Mouse (Mus musculus): ENCODE results near the gene St6galnac1. TPM values are rescaled to one million over a fixed set of nuclear protein-coding genes. Genes with fewer than 3 reads are reported as not detected.

St6galnac1 gene
- polyA plus RNA-seq, 1 experiment from 2014 or later, result not detected

GRCm38 (mm10) chr11:116816769-116817168 lies 41.5 kb upstream of the St6galnac1 start:
- no peaks in the 10 kb centered on the region for H3K27me3 ChIP-seq (ENCODE audit: control insufficient read depth, insufficient read depth, low read depth, low read length)
- 91% methylated on average over 5 of the region's 5 CpGs for WGBS
- no peak overlapping the region for H3K9ac ChIP-seq (ENCODE audit: low read depth, low read length)
- H3K4me2 ChIP-seq (ENCODE audit: low read length), result no peak overlapping the region
- peaks cover 35% of the 10 kb centered on the region for H3K4me1 ChIP-seq (ENCODE audit: control insufficient read depth, insufficient read depth, low read length)
- H3K36me3 ChIP-seq (ENCODE audit: control insufficient read depth, insufficient read depth, low read length), result no peaks in the 10 kb centered on the region
- ATAC-seq, result no peak
- no peak overlapping the region for H3K27ac ChIP-seq (ENCODE audit: low read length)
- no peaks in the 10 kb centered on the region for H3K9me3 ChIP-seq (replicated peaks; ENCODE audit: control insufficient read depth, low read length, poor library complexity, severe bottlenecking)
- H3K4me3 ChIP-seq (ENCODE audit: low read depth, low read length), result no peak overlapping the region

GRCm38 (mm10) chr11:116814884-116815415 lies 39.6 kb upstream of the St6galnac1 start:
- Histone ChIP-seq H3K27ac (ENCODE audit: low read length) (peak overlapping the region; percentile 96), H3K9ac (ENCODE audit: low read depth, low read length) (peak overlapping the region; percentile 52), H3K36me3 (ENCODE audit: control insufficient read depth, insufficient read depth, low read length) (no peaks in the 10 kb centered on the region), H3K4me1 (ENCODE audit: control insufficient read depth, insufficient read depth, low read length) (peaks cover 48% of the 10 kb centered on the region), H3K27me3 (ENCODE audit: control insufficient read depth, insufficient read depth, low read depth, low read length) (no peaks in the 10 kb centered on the region), H3K9me3 (replicated peaks; ENCODE audit: control insufficient read depth, low read length, poor library complexity, severe bottlenecking) (no peaks in the 10 kb centered on the region), H3K4me2 (ENCODE audit: low read length) (no peak overlapping the region; the same call in 1 of the 2 replicates), H3K4me3 (ENCODE audit: low read depth, low read length) (no peak overlapping the region)
- WGBS, result 23% methylated on average over 7 of the region's 7 CpGs
- no peak for ATAC-seq

- H3K4me1 ChIP-seq (ENCODE audit: control insufficient read depth, insufficient read depth, low read length), result peaks cover 48% of the 10 kb centered on the region
- H3K36me3 ChIP-seq (ENCODE audit: control insufficient read depth, insufficient read depth, low read length), result no peaks in the 10 kb centered on the region
- H3K4me2 ChIP-seq (ENCODE audit: low read length), result peak overlapping the region; percentile 5; the same call in 1 of the 2 replicates
- ATAC-seq, result no peak
- H3K9ac ChIP-seq (ENCODE audit: low read depth, low read length), result peak overlapping the region; percentile 52
- WGBS, result 8% methylated on average over 20 of the region's 20 CpGs
- peak overlapping the region; percentile 96 for H3K27ac ChIP-seq (ENCODE audit: low read length)
- no peak overlapping the region for H3K4me3 ChIP-seq (ENCODE audit: low read depth, low read length)
- no peaks in the 10 kb centered on the region for H3K27me3 ChIP-seq (ENCODE audit: control insufficient read depth, insufficient read depth, low read depth, low read length)
- H3K9me3 ChIP-seq (replicated peaks; ENCODE audit: control insufficient read depth, low read length, poor library complexity, severe bottlenecking), result no peaks in the 10 kb centered on the region
Measured at GRCm38 (mm10) chr11:116814076-116814883, 39.0 kb upstream of the St6galnac1 start.

GRCm38 (mm10) chr11:116813610-116814009 lies 38.3 kb upstream of the St6galnac1 start:
- Histone ChIP-seq H3K27me3 (ENCODE audit: control insufficient read depth, insufficient read depth, low read depth, low read length) (no peaks in the 10 kb centered on the region), H3K9me3 (replicated peaks; ENCODE audit: control insufficient read depth, low read length, poor library complexity, severe bottlenecking) (no peaks in the 10 kb centered on the region), H3K36me3 (ENCODE audit: control insufficient read depth, insufficient read depth, low read length) (no peaks in the 10 kb centered on the region), H3K4me3 (ENCODE audit: low read depth, low read length) (no peak overlapping the region), H3K4me1 (ENCODE audit: control insufficient read depth, insufficient read depth, low read length) (peaks cover 49% of the 10 kb centered on the region), H3K27ac (ENCODE audit: low read length) (peak overlapping the region; percentile 96), H3K4me2 (ENCODE audit: low read length) (no peak overlapping the region), H3K9ac (ENCODE audit: low read depth, low read length) (peak overlapping the region; percentile 52; the same call in 1 of the 2 replicates)
- WGBS, result 58% methylated on average over 13 of the region's 13 CpGs
- no peak for ATAC-seq

- peaks cover 50% of the 10 kb centered on the region for H3K4me1 ChIP-seq (ENCODE audit: control insufficient read depth, insufficient read depth, low read length)
- H3K4me2 ChIP-seq (ENCODE audit: low read length), result no peak overlapping the region
- WGBS, result 30% methylated on average over 21 of the region's 21 CpGs
- H3K9me3 ChIP-seq (replicated peaks; ENCODE audit: control insufficient read depth, low read length, poor library complexity, severe bottlenecking), result no peaks in the 10 kb centered on the region
- no peak for ATAC-seq
- peak overlapping the region; percentile 96 for H3K27ac ChIP-seq (ENCODE audit: low read length)
- H3K9ac ChIP-seq (ENCODE audit: low read depth, low read length), result peak overlapping the region; percentile 39; the same call in 1 of the 2 replicates
- H3K36me3 ChIP-seq (ENCODE audit: control insufficient read depth, insufficient read depth, low read length), result no peaks in the 10 kb centered on the region
- H3K27me3 ChIP-seq (ENCODE audit: control insufficient read depth, insufficient read depth, low read depth, low read length), result no peaks in the 10 kb centered on the region
- no peak overlapping the region for H3K4me3 ChIP-seq (ENCODE audit: low read depth, low read length)
Measured at GRCm38 (mm10) chr11:116812793-116813529, 37.7 kb upstream of the St6galnac1 start.

- Histone ChIP-seq H3K4me1 (ENCODE audit: control insufficient read depth, insufficient read depth, low read length) (peaks cover 55% of the 10 kb centered on the region), H3K4me3 (ENCODE audit: low read depth, low read length) (peak overlapping the region; percentile 28), H3K9me3 (replicated peaks; ENCODE audit: control insufficient read depth, low read length, poor library complexity, severe bottlenecking) (no peaks in the 10 kb centered on the region), H3K9ac (ENCODE audit: low read depth, low read length) (peak overlapping the region; percentile 67), H3K27me3 (ENCODE audit: control insufficient read depth, insufficient read depth, low read depth, low read length) (no peaks in the 10 kb centered on the region), H3K36me3 (ENCODE audit: control insufficient read depth, insufficient read depth, low read length) (no peaks in the 10 kb centered on the region), H3K27ac (ENCODE audit: low read length) (peak overlapping the region; percentile 96), H3K4me2 (ENCODE audit: low read length) (peak overlapping the region; percentile 62)
- peak; percentile 96 for ATAC-seq
- 2% methylated on average over 29 of the region's 32 CpGs for WGBS
Measured at GRCm38 (mm10) chr11:116810983-116811901, 35.9 kb upstream of the St6galnac1 start.

- H3K4me1 ChIP-seq (ENCODE audit: control insufficient read depth, insufficient read depth, low read length), result peaks cover 55% of the 10 kb centered on the region
- 31% methylated on average over 11 of the region's 11 CpGs for WGBS
Measured at GRCm38 (mm10) chr11:116810528-116810927, 35.2 kb upstream of the St6galnac1 start.

GRCm38 (mm10) chr11:116809520-116809919 lies 34.2 kb upstream of the St6galnac1 start:
- 85% methylated on average over 8 of the region's 8 CpGs for WGBS
- H3K4me1 ChIP-seq (ENCODE audit: control insufficient read depth, insufficient read depth, low read length), result peaks cover 45% of the 10 kb centered on the region
- H3K27me3 ChIP-seq (ENCODE audit: control insufficient read depth, insufficient read depth, low read depth, low read length), result no peaks in the 10 kb centered on the region
- no peak for ATAC-seq
- H3K4me3 ChIP-seq (ENCODE audit: low read depth, low read length), result no peak overlapping the region
- H3K9ac ChIP-seq (ENCODE audit: low read depth, low read length), result peak overlapping the region; percentile 49; the same call in 1 of the 2 replicates
- peak overlapping the region; percentile 79; the same call in 1 of the 2 replicates for H3K27ac ChIP-seq (ENCODE audit: low read length)
- H3K9me3 ChIP-seq (replicated peaks; ENCODE audit: control insufficient read depth, low read length, poor library complexity, severe bottlenecking), result no peaks in the 10 kb centered on the region
- no peak overlapping the region for H3K4me2 ChIP-seq (ENCODE audit: low read length)
- H3K36me3 ChIP-seq (ENCODE audit: control insufficient read depth, insufficient read depth, low read length), result no peaks in the 10 kb centered on the region

More at GRCm38 (mm10) chr11:116810528-116810927, 35.2 kb upstream of the St6galnac1 start:
- Histone ChIP-seq H3K4me3 (ENCODE audit: low read depth, low read length) (peak overlapping the region; percentile 28; the same call in 1 of the 2 replicates), H3K27me3 (ENCODE audit: control insufficient read depth, insufficient read depth, low read depth, low read length) (no peaks in the 10 kb centered on the region), H3K36me3 (ENCODE audit: control insufficient read depth, insufficient read depth, low read length) (no peaks in the 10 kb centered on the region), H3K9me3 (replicated peaks; ENCODE audit: control insufficient read depth, low read length, poor library complexity, severe bottlenecking) (no peaks in the 10 kb centered on the region), H3K9ac (ENCODE audit: low read depth, low read length) (peak overlapping the region; percentile 67), H3K27ac (ENCODE audit: low read length) (peak overlapping the region; percentile 96), H3K4me2 (ENCODE audit: low read length) (peak overlapping the region; percentile 62)
- ATAC-seq, result peak; percentile 40
